Mouse (Mus musculus) cerebellum, postnatal 4 days (tissue): ENCODE measurements around the gene AW146154.
"Not testable (repeated sequence)": the region's sequence is repeated elsewhere in the genome, so short reads cannot be mapped to it uniquely, and the experiment has no call there.

Experiments used
- DNase-seq, 2 experiments: peaks; one replicate each; pipeline ENCODE4 v3.0.0; 2022; ENCODE audit warnings: low spot score in 2 of 2, mixed read lengths in 1 of 2

AW146154 gene

DNA sequence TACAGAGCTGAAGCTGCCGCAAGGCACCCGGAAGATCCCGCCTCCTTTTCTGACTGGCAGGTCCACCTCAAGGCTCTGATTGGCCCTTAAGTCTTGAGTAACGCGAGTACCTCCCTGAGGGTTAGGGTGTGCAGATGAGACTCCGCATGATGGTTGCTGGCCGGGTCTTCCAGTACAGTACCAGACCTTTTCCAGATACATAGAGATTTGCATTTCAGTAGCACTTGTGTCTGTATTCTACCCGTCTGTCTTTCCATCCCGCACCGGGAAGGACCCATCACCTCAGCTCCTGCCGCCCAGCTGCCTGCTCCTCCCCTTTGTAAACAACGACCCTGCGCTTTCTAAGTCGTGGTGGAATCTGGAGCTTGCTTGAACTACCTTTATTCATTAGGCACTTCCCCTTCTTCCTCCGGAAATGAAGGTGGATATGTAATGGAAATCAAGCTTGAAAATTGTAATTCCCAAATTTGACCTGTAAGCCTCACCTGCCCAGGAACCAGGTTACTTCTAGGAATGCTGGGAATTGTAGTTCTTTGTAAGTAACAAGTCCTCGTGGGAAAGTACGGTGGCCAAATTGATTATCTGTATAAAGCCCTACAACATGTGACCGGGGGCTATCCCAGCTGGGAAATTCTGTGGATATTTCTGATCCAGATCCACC is at the start of gene AW146154, which contains the start of gene Gm20449:
Gene AW146154 (minus strand): TSS at position 502 of the 661 bp plus-strand sequence.
Gene Gm20449 (minus strand): TSS at position 29 of the 661 bp plus-strand sequence.
- peak; percentile 91 to 96 for DNase-seq

- DNase-seq: no peak
These were observed 13.0 kb upstream of the AW146154 start for GRCm38 (mm10) chr7:41512672-41513071.

DNA sequence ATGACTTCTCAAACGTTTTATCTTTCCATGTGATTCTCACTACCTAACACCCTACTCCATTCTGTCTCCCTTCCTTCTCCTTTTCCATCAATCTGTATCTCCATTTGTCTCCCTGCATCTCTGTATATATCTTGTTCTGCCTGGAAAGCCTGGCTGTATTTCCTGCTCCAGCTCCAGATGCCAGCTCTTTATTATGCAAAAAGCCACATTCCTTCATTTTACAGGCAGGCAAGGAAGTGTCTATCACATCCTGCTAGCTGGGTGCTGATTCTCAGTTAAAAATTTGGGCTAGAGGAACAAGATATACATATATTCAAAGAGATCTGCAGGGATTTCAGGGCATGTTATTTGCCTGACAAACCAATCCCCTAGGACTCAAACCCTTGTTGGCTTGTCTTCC is 12.5 kb upstream of the AW146154 start:
- DNase-seq: no peak

DNA sequence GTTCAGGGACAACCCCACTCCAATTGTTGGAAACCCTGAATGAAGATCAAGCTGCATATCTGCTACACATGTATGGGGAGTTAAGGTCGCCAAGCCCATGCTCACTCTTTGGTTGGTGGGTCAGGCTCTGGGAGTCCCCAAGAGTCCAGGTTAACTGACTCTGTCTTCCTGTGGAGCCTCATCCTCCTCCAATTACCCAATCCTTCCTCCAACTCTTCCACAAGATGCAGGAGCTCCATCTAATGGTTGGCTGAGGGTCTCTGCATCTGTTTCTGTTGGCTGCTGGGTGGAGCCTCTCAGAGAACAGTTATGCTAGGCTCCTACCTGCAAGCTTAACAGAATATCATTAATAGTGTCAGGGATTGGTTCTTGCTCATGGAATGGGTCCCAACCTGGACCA is 2.7 kb upstream of the AW146154 start:
- DNase-seq: peak in 1 of 2 experiments; percentile 7

DNA sequence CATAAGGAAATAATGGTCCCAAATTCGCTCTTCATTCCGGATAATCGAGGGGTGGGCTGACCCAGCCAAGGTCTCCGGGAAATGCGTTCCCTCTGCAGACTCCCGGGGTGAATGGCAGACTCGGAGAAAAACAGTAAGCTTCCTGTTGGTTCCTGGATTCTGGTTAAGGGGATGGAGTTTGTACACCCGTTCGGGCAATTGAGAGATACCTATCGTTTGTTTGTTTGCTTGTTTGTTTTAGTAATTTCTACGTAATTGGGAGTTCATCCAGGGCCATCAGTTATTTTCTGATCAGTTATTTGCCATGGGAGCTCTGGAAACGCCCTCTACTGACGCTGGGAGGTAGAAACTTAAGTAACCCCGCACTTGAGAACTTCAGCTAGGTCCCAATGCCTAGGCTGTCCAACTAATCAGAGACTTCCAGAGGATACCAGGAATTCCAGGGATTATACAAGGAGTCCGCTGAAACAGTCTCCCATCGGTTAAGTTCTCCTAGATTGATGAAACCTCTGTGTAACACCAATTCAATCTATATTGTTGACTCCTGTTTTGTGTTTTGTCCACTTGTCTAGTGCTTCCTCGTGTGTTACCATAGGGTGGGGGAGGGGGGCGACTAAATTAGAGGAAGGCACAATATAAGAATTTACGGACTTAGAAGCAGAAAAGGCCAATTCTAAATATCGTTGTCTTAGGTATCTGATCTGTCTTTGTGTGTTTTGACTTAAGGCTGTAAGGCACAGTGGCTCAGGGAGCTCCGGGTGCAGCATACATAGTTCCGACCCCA is 653 bp upstream of the AW146154 start:
- DNase-seq: peak in 1 of 2 experiments; percentile 50

DNA sequence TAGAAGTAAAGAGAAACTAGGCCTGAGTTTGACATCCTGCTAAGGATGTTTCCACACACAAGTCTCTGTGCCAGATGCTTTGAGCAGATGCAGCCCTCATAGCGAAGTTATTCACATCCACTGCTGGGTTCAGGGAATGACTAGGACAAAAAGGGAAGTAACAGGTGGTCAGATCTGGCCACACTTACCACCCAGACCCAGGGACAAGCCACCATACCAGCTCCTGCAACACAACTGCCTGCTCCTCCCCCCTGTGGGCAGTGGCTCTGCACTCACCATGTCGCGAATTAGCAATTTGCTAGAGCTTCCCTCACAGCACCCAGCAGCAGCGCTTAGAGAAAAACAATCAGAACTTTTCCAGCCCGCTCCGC is 687 bp downstream of the AW146154 start:
- DNase-seq: not testable (repeated sequence)

DNA sequence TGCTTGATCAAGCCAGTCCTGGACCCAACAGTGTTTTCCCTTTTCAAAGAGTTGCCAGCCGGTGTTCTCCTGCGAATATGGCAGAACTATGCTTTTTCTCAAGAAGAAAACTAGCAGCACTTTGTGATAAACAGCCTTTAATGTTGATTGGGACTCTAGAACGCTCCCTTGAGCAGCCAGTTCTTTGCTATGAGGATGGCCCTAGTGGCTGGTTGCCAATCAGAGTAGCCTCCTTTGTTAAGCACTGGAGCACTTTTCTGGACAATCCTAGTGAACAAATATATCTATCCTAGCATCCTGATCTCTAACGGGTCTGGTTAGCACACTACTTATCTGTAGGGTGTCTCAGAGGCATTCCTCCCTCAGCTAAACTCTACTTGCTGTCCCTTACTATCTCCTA is 1.2 kb downstream of the AW146154 start:
- DNase-seq: not testable (repeated sequence)

GRCm38 (mm10) chr7:41497871-41498270 is 1.8 kb downstream of the AW146154 start:
- DNase-seq: peak in 1 of 2 experiments; percentile 8

DNA sequence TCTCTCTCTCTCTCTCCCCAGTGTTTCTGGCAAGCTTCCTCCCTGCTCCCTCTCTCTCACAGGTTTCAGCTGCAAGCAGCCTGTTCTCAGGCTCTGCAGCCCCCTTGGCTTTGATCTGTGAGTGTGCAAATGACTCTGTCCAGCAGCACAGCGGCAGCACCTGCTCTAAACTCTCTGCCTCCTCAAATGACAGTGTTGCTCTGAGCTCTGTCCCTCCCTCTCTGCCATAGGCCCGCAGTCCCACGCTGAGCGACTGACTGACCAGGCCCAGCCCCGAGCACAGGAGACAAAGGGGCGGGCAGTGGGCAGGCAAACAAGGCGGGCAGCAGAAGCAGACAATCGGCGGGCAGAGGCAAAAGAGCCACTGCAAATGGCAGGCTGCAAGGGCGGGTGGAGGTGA is 47.8 kb downstream of the AW146154 start:
- DNase-seq: no peak

- DNase-seq: not testable (repeated sequence)
These were observed 51.1 kb downstream of the AW146154 start, which contains the start of gene Vmn2r57 for GRCm38 (mm10) chr7:41448596-41448995. TSS of gene Vmn2r57 (minus strand) at chr7:41448696.
